Mouse (Mus musculus) erythroblast, embryonic 14.5 days (primary cell): Measurements from ENCODE around the gene Entpd7. TPM values are rescaled to one million over a fixed set of nuclear protein-coding genes. Genes with fewer than 3 reads are reported as not detected.

Experiments
- H3K27me3 ChIP-seq: 2 replicates; pipeline ENCODE4 v1.6.1; 2012; ENCODE audit warnings: inconsistent platforms; ENCODE audit not compliant: control insufficient read depth
- H3K36me3 ChIP-seq: 2 replicates; pipeline ENCODE4 v1.6.1; 2012; ENCODE audit warnings: mild to moderate bottlenecking, inconsistent platforms; ENCODE audit not compliant: control insufficient read depth
- H3K4me1 ChIP-seq: 2 replicates; pipeline ENCODE4 v1.6.1; 2012; ENCODE audit warnings: inconsistent platforms; ENCODE audit not compliant: control insufficient read depth
- H3K4me3 ChIP-seq: replicated peaks from 2 replicates; pipeline ENCODE3; 2012; ENCODE audit warnings: moderate library complexity, mild to moderate bottlenecking, inconsistent platforms
- H3K9me3 ChIP-seq: 2 replicates; pipeline ENCODE4 v1.6.1; 2012; ENCODE audit warnings: low read length, inconsistent platforms, mixed read lengths; ENCODE audit not compliant: control insufficient read depth
- GATA1 ChIP-seq: IDR thresholded peaks from 2 replicates; pipeline ENCODE4 v1.6.1; 2012; ENCODE audit warnings: low read length, inconsistent platforms, mixed read lengths
- TAL1 ChIP-seq: IDR thresholded peaks from 3 replicates; pipeline ENCODE4 v1.6.1; 2012; ENCODE audit warnings: low read length, inconsistent platforms, mixed read lengths
- polyA plus RNA-seq: library from polyadenylated mRNA; stranded (reverse); fragments of >175 nt; gene quantifications from 2 replicates; pipeline ENCODE4 v1.2.3, GENCODE M21; 2012

The Entpd7 gene
- polyA plus RNA-seq, 1 experiment = 0.04 TPM

DNA sequence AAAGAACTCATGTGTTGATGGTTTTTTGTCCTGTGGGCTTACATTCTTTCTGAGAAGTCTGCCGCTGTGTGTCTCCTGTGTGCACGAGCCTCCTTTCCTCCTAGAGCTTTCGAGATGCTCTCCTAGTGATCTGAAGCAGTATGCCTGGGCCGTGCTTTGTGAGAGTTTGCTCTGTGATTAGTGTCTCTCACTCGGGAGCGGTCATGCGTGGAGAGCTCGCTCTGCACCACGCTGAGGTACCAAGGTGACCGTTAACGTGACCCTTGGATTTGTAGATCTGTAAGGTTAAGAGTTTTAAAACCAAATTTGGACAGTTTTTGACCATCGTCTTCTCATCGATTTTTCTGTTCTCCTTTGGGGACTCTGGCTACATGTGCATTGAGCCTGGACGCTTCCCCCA lies 3.3 kb downstream of the Entpd7 start:
- peaks cover 26% of the 10 kb centered on the region for H3K4me1 ChIP-seq
- no peaks in the 10 kb centered on the region for H3K9me3 ChIP-seq
- TF ChIP-seq TAL1 = no peak
- TF ChIP-seq GATA1 = no peak

DNA sequence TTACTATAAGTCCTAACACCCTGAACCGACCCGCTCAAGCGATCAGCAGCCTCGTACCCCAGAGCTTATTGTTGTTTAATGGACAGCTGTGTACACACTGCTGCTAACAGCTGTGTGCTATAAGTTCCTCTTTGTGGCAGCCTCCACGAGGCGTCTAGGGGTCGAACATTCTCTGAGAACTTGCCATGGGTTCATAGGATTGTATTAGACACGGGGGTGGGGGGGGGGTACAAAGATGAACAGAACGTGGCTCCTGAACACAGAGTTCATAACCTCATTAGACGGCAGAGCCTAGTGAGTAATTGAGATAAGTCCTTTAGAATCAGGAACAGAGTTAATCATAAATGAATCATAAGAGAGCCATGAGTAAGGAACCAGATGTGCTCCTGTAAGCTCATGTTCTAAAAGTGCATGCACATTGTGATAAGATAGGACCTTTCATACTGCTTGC lies 6.1 kb downstream of the Entpd7 start:
- no peak overlapping the region for H3K4me3 ChIP-seq

More for the DNA sequence above, 3.3 kb downstream of the Entpd7 start:
- Histone ChIP-seq H3K27me3 (no peaks in the 10 kb centered on the region), H3K36me3 (peaks cover 2% of the 10 kb centered on the region), H3K4me3 (no peak overlapping the region)

DNA sequence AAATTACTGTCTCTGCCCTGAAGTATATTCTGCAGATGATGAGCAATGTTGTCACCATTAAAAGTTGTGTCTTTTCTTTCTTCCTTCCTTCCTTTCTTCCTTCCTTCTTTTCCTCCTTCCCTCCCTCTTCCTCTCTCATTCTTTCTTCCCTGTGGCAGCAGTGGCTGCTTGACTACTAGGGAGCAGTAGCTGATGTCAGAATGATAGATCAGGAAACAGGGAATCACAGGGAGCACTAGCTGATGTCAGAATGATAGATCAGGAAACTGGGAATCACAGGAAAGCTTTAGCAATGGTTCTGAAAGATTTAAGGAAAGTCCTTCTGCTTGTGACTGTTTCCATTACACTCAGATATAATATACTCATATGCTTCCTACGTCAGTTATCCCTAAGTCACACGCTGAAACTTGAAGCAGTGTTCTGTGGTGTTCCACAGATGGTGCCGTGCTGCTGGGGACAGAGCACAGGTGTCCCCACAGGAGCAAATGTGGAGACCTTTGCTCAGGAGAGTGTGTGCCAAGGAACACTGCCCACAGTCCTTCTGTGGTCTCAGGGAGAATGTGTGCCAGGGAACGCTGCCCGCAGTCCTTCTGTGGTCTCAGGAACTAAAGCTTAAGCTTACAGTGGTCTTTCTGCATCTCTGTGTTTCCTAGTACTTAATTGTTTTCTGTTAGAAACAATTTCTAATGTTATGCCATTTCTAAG lies 8.3 kb downstream of the Entpd7 start:
- TF ChIP-seq GATA1 (no peak), TAL1 (no peak)
- Histone ChIP-seq H3K27me3 (no peaks in the 10 kb centered on the region), H3K36me3 (peaks cover 4% of the 10 kb centered on the region; the same call in 1 of the 2 replicates), H3K9me3 (no peaks in the 10 kb centered on the region), H3K4me3 (no peak overlapping the region), H3K4me1 (peaks cover 7% of the 10 kb centered on the region)

More for the DNA sequence above, 6.1 kb downstream of the Entpd7 start:
- Histone ChIP-seq H3K36me3 (peaks cover 7% of the 10 kb centered on the region), H3K4me1 (peaks cover 7% of the 10 kb centered on the region), H3K27me3 (no peaks in the 10 kb centered on the region), H3K9me3 (no peaks in the 10 kb centered on the region)
- TF ChIP-seq GATA1 (no peak), TAL1 (no peak)

DNA sequence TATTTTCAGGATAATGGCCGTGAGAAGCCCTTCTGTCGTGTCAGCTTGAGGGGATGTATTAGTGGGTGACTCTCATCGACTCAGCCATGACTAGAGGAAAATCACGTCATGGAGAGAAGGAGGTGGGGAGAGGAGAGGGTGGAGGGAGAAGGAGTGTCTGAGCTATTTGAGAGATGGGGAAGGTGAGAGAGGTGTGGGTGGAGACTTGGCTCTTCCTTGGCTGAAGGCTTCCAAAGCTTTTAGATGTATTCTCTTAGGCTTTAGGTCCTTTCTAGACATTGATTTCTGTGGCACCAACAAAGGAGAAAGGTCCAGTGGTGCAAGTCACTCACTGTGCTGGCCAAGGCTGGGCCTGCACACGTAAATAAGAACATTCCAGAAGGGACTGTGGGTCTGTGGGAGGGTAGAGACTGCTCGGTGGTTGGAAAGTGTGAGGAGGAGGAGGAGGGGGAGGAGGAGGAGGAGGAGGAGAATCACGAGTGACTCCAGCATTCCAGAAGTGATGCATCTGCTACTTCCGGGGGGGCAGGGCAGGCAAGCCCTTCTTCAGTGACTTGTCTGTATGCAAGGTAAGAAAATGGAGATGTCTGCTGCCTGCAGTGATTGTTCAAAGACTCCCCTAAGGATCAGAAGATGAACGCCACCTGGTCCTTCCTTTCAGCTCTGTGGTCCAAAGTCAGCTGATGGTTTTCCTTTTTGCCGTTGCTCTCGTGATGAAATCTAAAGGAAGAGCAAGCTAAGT lies 9.7 kb downstream of the Entpd7 start:
- Histone ChIP-seq H3K36me3 (peaks cover 4% of the 10 kb centered on the region; the same call in 1 of the 2 replicates), H3K27me3 (no peaks in the 10 kb centered on the region)
- TF ChIP-seq GATA1 = no peak
- no peak for TF ChIP-seq TAL1

DNA sequence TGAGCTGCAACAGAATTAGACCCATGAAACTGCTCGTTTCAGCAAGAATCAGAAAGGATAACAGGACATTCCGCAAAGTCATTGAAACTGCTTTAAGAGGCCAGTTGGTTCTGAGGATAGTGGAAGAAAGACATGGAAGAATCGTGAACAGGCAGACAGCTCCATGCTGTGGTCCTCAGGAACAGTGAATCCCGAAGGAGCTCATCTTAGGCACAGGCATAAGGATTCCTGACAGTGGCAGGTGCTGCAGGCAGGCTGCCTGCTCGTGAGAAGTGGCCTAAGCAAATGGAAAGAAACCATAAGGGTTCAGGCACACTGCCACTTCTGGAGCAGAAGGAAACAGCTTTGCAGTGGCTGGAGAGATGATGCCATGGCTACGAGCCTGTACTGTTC lies 10.3 kb downstream of the Entpd7 start:
- no peak overlapping the region for H3K4me3 ChIP-seq
- peaks cover 5% of the 10 kb centered on the region for H3K36me3 ChIP-seq
- H3K9me3 ChIP-seq = no peaks in the 10 kb centered on the region
- peaks cover 7% of the 10 kb centered on the region for H3K4me1 ChIP-seq
- no peaks in the 10 kb centered on the region for H3K27me3 ChIP-seq
- TF ChIP-seq TAL1 (no peak), GATA1 (no peak)

More for the DNA sequence above, 9.7 kb downstream of the Entpd7 start:
- H3K4me1 ChIP-seq = peaks cover 7% of the 10 kb centered on the region
- no peaks in the 10 kb centered on the region for H3K9me3 ChIP-seq
- H3K4me3 ChIP-seq = no peak overlapping the region

DNA sequence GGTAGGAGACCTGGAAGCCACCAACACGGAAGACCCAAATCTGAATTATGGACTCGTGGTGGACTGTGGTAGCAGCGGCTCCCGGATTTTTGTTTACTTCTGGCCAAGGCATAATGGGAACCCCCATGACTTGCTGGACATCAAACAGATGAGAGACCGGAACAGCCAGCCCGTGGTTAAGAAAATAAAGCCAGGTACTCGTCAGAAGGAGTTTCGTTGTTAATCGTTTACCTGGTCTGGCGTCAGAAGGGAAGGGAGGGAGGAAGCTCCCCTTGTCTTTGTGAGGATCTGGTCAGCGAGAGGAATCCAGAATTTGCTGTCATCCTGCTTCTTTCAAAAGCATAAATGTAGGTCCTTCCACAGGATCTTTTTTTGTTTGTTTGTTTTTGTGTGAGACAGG lies 14.7 kb downstream of the Entpd7 start:
- TF ChIP-seq GATA1 (no peak), TAL1 (no peak)
- Histone ChIP-seq H3K4me3 (no peak overlapping the region), H3K9me3 (no peaks in the 10 kb centered on the region), H3K36me3 (peaks cover 19% of the 10 kb centered on the region), H3K4me1 (no peaks in the 10 kb centered on the region), H3K27me3 (no peaks in the 10 kb centered on the region)

DNA sequence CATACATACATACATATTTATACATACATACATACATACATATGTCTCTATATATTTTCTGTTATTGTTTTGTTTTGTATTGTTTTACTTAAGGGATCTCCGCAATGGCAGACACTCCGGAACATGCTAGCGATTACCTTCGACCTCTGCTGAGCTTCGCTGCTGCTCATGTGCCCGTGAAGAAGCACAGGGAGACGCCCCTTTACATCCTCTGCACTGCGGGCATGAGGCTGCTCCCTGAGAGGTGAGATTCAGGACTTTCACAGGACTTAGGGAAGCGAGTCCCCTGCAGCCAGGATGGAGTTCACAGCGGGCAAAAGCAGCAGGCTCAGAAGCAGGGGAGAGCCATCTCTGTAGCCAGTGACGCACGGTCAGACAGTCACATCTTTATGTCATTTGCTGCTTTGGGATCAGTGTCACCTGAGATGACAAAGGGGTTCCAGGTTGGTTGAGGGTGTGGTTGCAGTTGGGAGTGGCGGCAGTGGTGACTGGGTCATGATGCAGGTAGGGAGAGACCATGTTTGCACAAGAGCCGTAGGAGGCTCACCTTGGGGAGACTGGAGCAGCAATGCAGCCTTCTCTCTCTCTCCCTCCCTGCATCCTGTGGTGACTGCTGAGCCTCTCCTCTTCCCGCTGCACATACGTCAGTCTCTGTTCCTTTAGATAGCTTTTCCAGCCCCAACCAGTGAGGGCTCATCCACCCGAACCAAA lies 15.5 kb downstream of the Entpd7 start:
- no peak for TF ChIP-seq GATA1
- H3K4me1 ChIP-seq = no peaks in the 10 kb centered on the region
- H3K9me3 ChIP-seq = no peaks in the 10 kb centered on the region
- H3K27me3 ChIP-seq = no peaks in the 10 kb centered on the region
- peaks cover 18% of the 10 kb centered on the region for H3K36me3 ChIP-seq
- H3K4me3 ChIP-seq = no peak overlapping the region

DNA sequence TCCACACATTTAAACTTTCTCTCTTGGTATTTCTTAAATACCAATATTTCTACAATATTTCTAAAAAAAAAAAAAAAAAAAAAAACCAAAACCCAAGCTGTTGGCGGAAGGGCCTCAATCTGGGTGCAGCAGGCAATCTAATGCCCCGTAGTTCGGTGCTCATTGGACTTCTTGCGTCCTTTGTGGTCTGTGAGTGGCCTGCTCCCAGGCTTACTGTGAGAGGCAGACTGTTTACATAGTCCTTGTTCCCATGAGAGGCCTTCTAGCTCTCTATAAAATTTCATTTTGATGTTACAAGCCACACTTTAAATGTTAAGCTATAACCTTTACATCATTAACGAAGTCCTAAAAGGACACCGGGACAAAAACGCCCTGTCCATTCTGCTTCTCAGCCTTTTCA lies 18.7 kb downstream of the Entpd7 start:
- H3K27me3 ChIP-seq = no peaks in the 10 kb centered on the region
- no peaks in the 10 kb centered on the region for H3K9me3 ChIP-seq
- H3K4me1 ChIP-seq = peaks cover 14% of the 10 kb centered on the region
- no peak for TF ChIP-seq GATA1
- no peak for TF ChIP-seq TAL1
- H3K4me3 ChIP-seq = no peak overlapping the region
- H3K36me3 ChIP-seq = peaks cover 19% of the 10 kb centered on the region

DNA sequence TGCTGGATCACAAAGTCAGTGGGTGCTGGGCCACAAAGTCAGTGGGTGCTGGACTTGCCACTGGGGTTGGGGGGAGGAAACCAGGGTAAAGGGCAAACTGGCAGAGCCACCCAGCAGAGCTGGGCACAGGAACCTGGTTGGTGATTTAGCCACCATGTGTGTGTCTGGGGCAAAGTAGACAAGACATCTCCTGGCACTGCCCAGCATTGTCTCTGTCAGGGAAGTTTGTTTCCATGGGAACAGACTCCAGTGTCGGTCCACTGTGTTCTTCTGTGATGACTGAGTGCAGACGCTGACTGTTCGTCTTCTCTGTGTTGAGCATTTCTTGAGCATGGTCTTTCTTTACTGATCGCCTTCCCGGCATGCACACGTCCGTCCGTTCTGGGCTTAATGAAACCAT lies 19.8 kb downstream of the Entpd7 start:
- Histone ChIP-seq H3K4me3 (no peak overlapping the region), H3K4me1 (peaks cover 14% of the 10 kb centered on the region), H3K36me3 (peaks cover 19% of the 10 kb centered on the region), H3K27me3 (no peaks in the 10 kb centered on the region), H3K9me3 (no peaks in the 10 kb centered on the region)
- TF ChIP-seq TAL1 (no peak), GATA1 (no peak)
